17 mouse cellular contexts compared by ENCODE assay signal in the genomic region with DNA sequence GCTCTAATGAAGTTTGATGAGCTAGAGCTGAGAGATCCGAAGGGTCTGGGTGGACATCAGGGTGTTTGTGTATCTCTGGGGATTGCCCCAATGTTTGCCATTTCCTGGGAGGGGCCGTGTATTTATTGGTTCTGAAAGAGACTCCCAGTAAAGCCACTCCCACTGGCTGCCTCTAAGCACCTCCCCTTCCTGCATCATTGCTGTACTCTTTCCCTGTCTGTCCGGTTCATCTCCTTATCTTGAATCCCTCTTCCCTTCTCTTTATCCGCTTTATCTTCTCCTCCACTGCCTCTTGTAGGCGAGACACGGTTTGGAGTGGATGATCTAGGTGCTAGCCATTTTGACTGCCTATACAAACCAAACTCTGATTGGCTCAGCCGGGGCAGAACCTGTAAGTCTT.
"Had no signal": no experiment of that assay in that cellular context is flagged by ENCODE, and none has a peak within 500 bp of the region (broad histone marks: within the 10 kb centered on the region; RNA-seq: fewer than 3 reads in every experiment).

No protein-coding gene starts in this region.

- DNase-seq: kidney, postnatal 10 days; kidney, postnatal 36 days; layer of hippocampus, adult 9-11 months; liver; lung, adult 18-20 months; lung, postnatal 10 days; lung, postnatal 36 days; thymus, postnatal 36 days had no signal

- H3K9me3 ChIP-seq: kidney, embryonic 15.5 days; limb, embryonic 10.5 days; limb, embryonic 13.5 days; liver, embryonic 12.5 days; liver, embryonic 15.5 days; lung, embryonic 15.5 days; megakaryocyte, embryonic 14.5 days; midbrain, embryonic 10.5 days; midbrain, embryonic 13.5 days had no signal

- H3K9ac ChIP-seq: kidney, embryonic 15.5 days; limb, embryonic 13.5 days; liver, embryonic 12.5 days; liver, embryonic 15.5 days; lung, embryonic 15.5 days; midbrain, embryonic 13.5 days had no signal

- H3K4me3 ChIP-seq: kidney, embryonic 15.5 days; limb, embryonic 10.5 days; limb, embryonic 13.5 days; liver, embryonic 12.5 days; liver, embryonic 15.5 days; lung, embryonic 15.5 days; megakaryocyte, embryonic 14.5 days; midbrain, embryonic 10.5 days; midbrain, embryonic 13.5 days had no signal

- H3K27me3 ChIP-seq: liver, embryonic 12.5 days; liver, embryonic 15.5 days; lung, embryonic 15.5 days; megakaryocyte, embryonic 14.5 days; midbrain, embryonic 13.5 days had no signal

- H3K27ac ChIP-seq: kidney, embryonic 15.5 days; limb, embryonic 10.5 days; limb, embryonic 13.5 days; liver, embryonic 12.5 days; liver, embryonic 15.5 days; lung, embryonic 15.5 days; midbrain, embryonic 10.5 days; midbrain, embryonic 13.5 days had no signal

- H3K4me1 ChIP-seq: liver, embryonic 15.5 days; megakaryocyte, embryonic 14.5 days had no signal

- H3K4me2 ChIP-seq: kidney, embryonic 15.5 days; limb, embryonic 13.5 days; liver, embryonic 12.5 days; liver, embryonic 15.5 days; lung, embryonic 15.5 days; midbrain, embryonic 13.5 days had no signal

- H3K36me3 ChIP-seq: kidney, embryonic 15.5 days; limb, embryonic 10.5 days; limb, embryonic 13.5 days; liver, embryonic 12.5 days; liver, embryonic 15.5 days; lung, embryonic 15.5 days; midbrain, embryonic 13.5 days had no signal

- ATAC-seq: liver, embryonic 12.5 days; midbrain, embryonic 13.5 days had no signal
